Mouse (Mus musculus) WW6 (cell line): ENCODE results near the gene Il23a.
"Not testable (repeated sequence)": the region's sequence is repeated elsewhere in the genome, so short reads cannot be mapped to it uniquely, and the experiment has no call there.

Source experiments
- DNase-seq: peaks from one replicate; pipeline ENCODE4 v3.0.0-alpha.2; 2013; ENCODE audit warnings: low read depth, low spot score

Gene Il23a

GRCm38 (mm10) chr10:128268371-128268770 is 30.2 kb downstream of the Il23a start, which contains the start of gene Apof:
Gene Apof, plus strand, starts transcription at chr10:128268671.
- DNase-seq = no peak

- DNase-seq = no peak
Observed at GRCm38 (mm10) chr10:128263393-128264310, 34.9 kb downstream of the Il23a start.

- peak; percentile 65 for DNase-seq
Observed at GRCm38 (mm10) chr10:128262300-128262699, 36.3 kb downstream of the Il23a start.

- not testable (repeated sequence) for DNase-seq
Observed at GRCm38 (mm10) chr10:128260376-128260775, 38.2 kb downstream of the Il23a start.

GRCm38 (mm10) chr10:128259946-128260345 is 38.6 kb downstream of the Il23a start:
- DNase-seq = no peak

- no peak for DNase-seq
Observed at GRCm38 (mm10) chr10:128258953-128259352, 39.6 kb downstream of the Il23a start.

- DNase-seq = no peak
Observed at GRCm38 (mm10) chr10:128256328-128256727, 42.2 kb downstream of the Il23a start.

- DNase-seq = no peak
Observed at GRCm38 (mm10) chr10:128255925-128256324, 42.6 kb downstream of the Il23a start.

- DNase-seq = no peak
Observed at GRCm38 (mm10) chr10:128253677-128254255, 44.8 kb downstream of the Il23a start, which contains the start of gene Apon. Gene Apon, plus strand, starts transcription at chr10:128254096.

GRCm38 (mm10) chr10:128250565-128250964 is 48.0 kb downstream of the Il23a start:
- no peak for DNase-seq

GRCm38 (mm10) chr10:128247020-128247732 is 51.4 kb downstream of the Il23a start:
- no peak for DNase-seq
